Mouse (Mus musculus) neural tube, postnatal 0 days (tissue): ENCODE measurements around the gene L3mbtl2. TPM values are rescaled to one million over a fixed set of nuclear protein-coding genes. Genes with fewer than 3 reads are reported as not detected.

ENCODE experiments used
- polyA plus RNA-seq: library from polyadenylated mRNA; unstranded; fragments of >200 nt; fragmentation: Nextera tagmentation; extraction: Ambion mirVana; gene quantifications from 2 replicates; pipeline ENCODE4 v1.2.1, GENCODE M21; 2015

L3mbtl2 gene
- 23.7 and 24.9 TPM in 2 replicates for polyA plus RNA-seq

GRCm38 (mm10) chr15:81663697-81664561, at the start of gene L3mbtl2:
Gene L3mbtl2 (plus strand): TSS chr15:81663889.

GRCm38 (mm10) chr15:81697175-81697574, 33.5 kb downstream of the L3mbtl2 start, which contains the start of gene Chadl:
Gene Chadl (minus strand): TSS chr15:81697287.

Other genes with a start within 250 kb of the L3mbtl2 start
- gene Rbx1, start 197.6 kb upstream of the L3mbtl2 start, polyA plus RNA-seq: 438 and 454 TPM in 2 replicates
- 13.3 and 17.9 TPM in 2 replicates for gene Ep300, start 78.5 kb upstream of the L3mbtl2 start, polyA plus RNA-seq
- gene Chadl, start 33.4 kb downstream of the L3mbtl2 start, polyA plus RNA-seq: 49.6 and 52.2 TPM in 2 replicates
- 31.6 and 43.7 TPM in 2 replicates for gene Zc3h7b, start 81.2 kb downstream of the L3mbtl2 start, polyA plus RNA-seq
- 90.7 and 102 TPM in 2 replicates for gene Rangap1, start 81.6 kb downstream of the L3mbtl2 start, polyA plus RNA-seq
- 27.3 and 28.9 TPM in 2 replicates for gene Tef, start 138.5 kb downstream of the L3mbtl2 start, polyA plus RNA-seq
- gene Tob2, start 194.9 kb downstream of the L3mbtl2 start, polyA plus RNA-seq: 11.7 and 15.7 TPM in 2 replicates
- gene Phf5a, start 208.0 kb downstream of the L3mbtl2 start, polyA plus RNA-seq: 98.4 and 112 TPM in 2 replicates
- gene Aco2, start 208.4 kb downstream of the L3mbtl2 start, polyA plus RNA-seq: 276 and 309 TPM in 2 replicates